Mouse (Mus musculus): ENCODE measurements around the gene Ampd1. TPM values are rescaled to one million over a fixed set of nuclear protein-coding genes. Genes with fewer than 3 reads are reported as not detected.

The Ampd1 gene
- polyA plus RNA-seq, 1 experiment = not detected

GRCm38 (mm10) chr3:103082761-103083160 is 8.9 kb downstream of the Ampd1 start:
- no peaks in the 10 kb centered on the region for H3K4me1 ChIP-seq (ENCODE audit: control insufficient read depth, insufficient read depth, insufficient read length, low read length)
- no peaks in the 10 kb centered on the region for H3K36me3 ChIP-seq (ENCODE audit: control insufficient read depth, insufficient read depth, low read length)
- TF ChIP-seq POLR2A (IDR thresholded peaks at IDR 0.05; ENCODE audit: low read depth, low read length) (no peak), CTCF (IDR thresholded peaks at IDR 0.05; ENCODE audit: extremely low read depth, insufficient read length, insufficient replicate concordance, low read depth, low read length) (no peak)
- no peaks in the 10 kb centered on the region for H3K27me3 ChIP-seq (ENCODE audit: control insufficient read depth, insufficient read depth, low read length)
- H3K4me3 ChIP-seq (ENCODE audit: low read depth, low read length) = no peak overlapping the region
- WGBS = 91% methylated on average over 5 of the region's 5 CpGs
- no peak overlapping the region for H3K27ac ChIP-seq (ENCODE audit: insufficient read depth, low read depth, low read length)

- H3K36me3 ChIP-seq (ENCODE audit: control insufficient read depth, insufficient read depth, low read length) = no peaks in the 10 kb centered on the region
- no peaks in the 10 kb centered on the region for H3K27me3 ChIP-seq (ENCODE audit: control insufficient read depth, insufficient read depth, low read length)
- H3K4me1 ChIP-seq (ENCODE audit: control insufficient read depth, insufficient read depth, insufficient read length, low read length) = no peaks in the 10 kb centered on the region
- TF ChIP-seq POLR2A (IDR thresholded peaks at IDR 0.05; ENCODE audit: low read depth, low read length) (no peak), CTCF (IDR thresholded peaks at IDR 0.05; ENCODE audit: extremely low read depth, insufficient read length, insufficient replicate concordance, low read depth, low read length) (no peak)
- no peak overlapping the region for H3K4me3 ChIP-seq (ENCODE audit: low read depth, low read length)
- H3K27ac ChIP-seq (ENCODE audit: insufficient read depth, low read depth, low read length) = no peak overlapping the region
- 72% methylated on average over 3 of the region's 3 CpGs for WGBS
Observed at GRCm38 (mm10) chr3:103085986-103086385, 12.2 kb downstream of the Ampd1 start.

GRCm38 (mm10) chr3:103091753-103092152 is 17.9 kb downstream of the Ampd1 start:
- H3K4me3 ChIP-seq (ENCODE audit: low read depth, low read length) = no peak overlapping the region
- no peak overlapping the region for H3K27ac ChIP-seq (ENCODE audit: insufficient read depth, low read depth, low read length)
- no peaks in the 10 kb centered on the region for H3K36me3 ChIP-seq (ENCODE audit: control insufficient read depth, insufficient read depth, low read length)
- no peaks in the 10 kb centered on the region for H3K4me1 ChIP-seq (ENCODE audit: control insufficient read depth, insufficient read depth, insufficient read length, low read length)
- 82% methylated on average over 2 of the region's 2 CpGs for WGBS
- H3K27me3 ChIP-seq (ENCODE audit: control insufficient read depth, insufficient read depth, low read length) = no peaks in the 10 kb centered on the region
- TF ChIP-seq POLR2A (IDR thresholded peaks at IDR 0.05; ENCODE audit: low read depth, low read length) (no peak), CTCF (IDR thresholded peaks at IDR 0.05; ENCODE audit: extremely low read depth, insufficient read length, insufficient replicate concordance, low read depth, low read length) (no peak)

GRCm38 (mm10) chr3:103098662-103099061 is 24.8 kb downstream of the Ampd1 start:
- peaks cover 2% of the 10 kb centered on the region; the same call in 1 of the 2 replicates for H3K4me1 ChIP-seq (ENCODE audit: control insufficient read depth, insufficient read depth, insufficient read length, low read length)
- TF ChIP-seq CTCF (IDR thresholded peaks at IDR 0.05; ENCODE audit: extremely low read depth, insufficient read length, insufficient replicate concordance, low read depth, low read length) (no peak), POLR2A (IDR thresholded peaks at IDR 0.05; ENCODE audit: low read depth, low read length) (no peak)
- H3K36me3 ChIP-seq (ENCODE audit: control insufficient read depth, insufficient read depth, low read length) = no peaks in the 10 kb centered on the region
- H3K27ac ChIP-seq (ENCODE audit: insufficient read depth, low read depth, low read length) = no peak overlapping the region
- 74% methylated on average over 23 of the region's 23 CpGs for WGBS
- no peaks in the 10 kb centered on the region for H3K27me3 ChIP-seq (ENCODE audit: control insufficient read depth, insufficient read depth, low read length)
- H3K4me3 ChIP-seq (ENCODE audit: low read depth, low read length) = no peak overlapping the region

GRCm38 (mm10) chr3:103099667-103100066 is 25.9 kb downstream of the Ampd1 start:
- 77% methylated on average over 6 of the region's 6 CpGs for WGBS
- Histone ChIP-seq H3K4me3 (ENCODE audit: low read depth, low read length) (no peak overlapping the region), H3K4me1 (ENCODE audit: control insufficient read depth, insufficient read depth, insufficient read length, low read length) (peaks cover 2% of the 10 kb centered on the region; the same call in 1 of the 2 replicates), H3K36me3 (ENCODE audit: control insufficient read depth, insufficient read depth, low read length) (no peaks in the 10 kb centered on the region), H3K27me3 (ENCODE audit: control insufficient read depth, insufficient read depth, low read length) (no peaks in the 10 kb centered on the region), H3K27ac (ENCODE audit: insufficient read depth, low read depth, low read length) (no peak overlapping the region)
- TF ChIP-seq POLR2A (IDR thresholded peaks at IDR 0.05; ENCODE audit: low read depth, low read length) (no peak), CTCF (IDR thresholded peaks at IDR 0.05; ENCODE audit: extremely low read depth, insufficient read length, insufficient replicate concordance, low read depth, low read length) (no peak)

GRCm38 (mm10) chr3:103100735-103101134 is 26.9 kb downstream of the Ampd1 start:
- no peaks in the 10 kb centered on the region for H3K36me3 ChIP-seq (ENCODE audit: control insufficient read depth, insufficient read depth, low read length)
- WGBS = 27% methylated on average over 2 of the region's 2 CpGs
- no peak overlapping the region for H3K4me3 ChIP-seq (ENCODE audit: low read depth, low read length)
- no peak overlapping the region for H3K27ac ChIP-seq (ENCODE audit: insufficient read depth, low read depth, low read length)
- no peaks in the 10 kb centered on the region for H3K27me3 ChIP-seq (ENCODE audit: control insufficient read depth, insufficient read depth, low read length)
- no peak for TF ChIP-seq POLR2A (IDR thresholded peaks at IDR 0.05; ENCODE audit: low read depth, low read length)
- TF ChIP-seq CTCF (IDR thresholded peaks at IDR 0.05; ENCODE audit: extremely low read depth, insufficient read length, insufficient replicate concordance, low read depth, low read length) = no peak
- peaks cover 2% of the 10 kb centered on the region; the same call in 1 of the 2 replicates for H3K4me1 ChIP-seq (ENCODE audit: control insufficient read depth, insufficient read depth, insufficient read length, low read length)

- 42% methylated on average over 5 of the region's 5 CpGs for WGBS
- Histone ChIP-seq H3K4me1 (ENCODE audit: control insufficient read depth, insufficient read depth, insufficient read length, low read length) (peaks cover 2% of the 10 kb centered on the region; the same call in 1 of the 2 replicates), H3K27ac (ENCODE audit: insufficient read depth, low read depth, low read length) (no peak overlapping the region), H3K4me3 (ENCODE audit: low read depth, low read length) (no peak overlapping the region), H3K36me3 (ENCODE audit: control insufficient read depth, insufficient read depth, low read length) (no peaks in the 10 kb centered on the region), H3K27me3 (ENCODE audit: control insufficient read depth, insufficient read depth, low read length) (no peaks in the 10 kb centered on the region)
- TF ChIP-seq POLR2A (IDR thresholded peaks at IDR 0.05; ENCODE audit: low read depth, low read length) (no peak), CTCF (IDR thresholded peaks at IDR 0.05; ENCODE audit: extremely low read depth, insufficient read length, insufficient replicate concordance, low read depth, low read length) (no peak)
Observed at GRCm38 (mm10) chr3:103101194-103101593, 27.4 kb downstream of the Ampd1 start.
